Mouse (Mus musculus): ENCODE measurements around the gene Bbox1. TPM values are rescaled to one million over a fixed set of nuclear protein-coding genes. Genes with fewer than 3 reads are reported as not detected.

Bbox1 gene
- total and polyA plus RNA-seq, 3 experiments = not detected

DNA sequence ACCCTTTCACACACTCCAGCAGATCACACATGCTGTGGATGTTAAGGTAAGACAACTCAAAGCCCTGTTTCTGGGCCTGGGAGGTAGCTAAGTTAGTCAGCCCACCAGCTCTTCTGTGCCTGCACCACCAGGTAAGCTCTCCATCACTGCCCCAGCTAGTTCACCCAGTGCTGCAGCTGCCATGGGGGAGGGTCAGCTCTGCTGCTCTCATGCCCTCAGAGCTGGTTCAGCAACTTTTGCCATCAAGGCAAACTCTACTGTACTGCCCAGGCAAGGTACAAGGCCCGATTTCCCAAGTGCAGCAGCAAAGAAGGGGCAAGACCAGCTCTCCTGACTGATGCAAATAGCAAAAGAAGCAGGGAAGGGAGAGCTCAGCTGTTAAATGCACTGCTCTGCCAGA is 93.9 kb downstream of the Bbox1 start:
- Histone ChIP-seq H3K36me3 (replicated peaks in 1 of 2; ENCODE audit: control insufficient read depth in 1 of 2, insufficient read depth in 1 of 2, low read length in 1 of 2) (no peaks in the 10 kb centered on the region), H3K9ac (ENCODE audit: insufficient read depth, low read depth) (no peak overlapping the region), H3K9me3 (replicated peaks; ENCODE audit: low read length) (peaks cover 2% of the 10 kb centered on the region), H3K27ac (ENCODE audit: insufficient read depth, low read depth) (no peak overlapping the region), H3K27me3 (replicated peaks) (no peaks in the 10 kb centered on the region), H3K79me2 (replicated peaks; ENCODE audit: control insufficient read depth, extremely low read depth, insufficient read depth, poor library complexity, severe bottlenecking) (no peaks in the 10 kb centered on the region), H3K4me3 (replicated peaks in 1 of 3; ENCODE audit: low read depth in 2 of 3, low read length in 2 of 3, poor library complexity in 1 of 3) (no peak overlapping the region), H3K4me2 (ENCODE audit: insufficient read depth, low read depth, poor library complexity, severe bottlenecking) (no peak overlapping the region), H3K4me1 (ENCODE audit: control insufficient read depth in 1 of 2, insufficient read depth in 2 of 2) (no peaks in the 10 kb centered on the region)
- no peak for DNase-seq (ENCODE audit: extremely low read depth)
- no peak for TF ChIP-seq MAFK (IDR thresholded peaks at IDR 0.05; ENCODE audit: insufficient replicate concordance, low read length)
- TF ChIP-seq POLR2A (IDR thresholded peaks at IDR 0.05; ENCODE audit: low read depth, low read length) = no peak
- TF ChIP-seq UBTF (IDR thresholded peaks at IDR 0.05; ENCODE audit: low read depth, low read length) = no peak
- TF ChIP-seq USF2 (conservative IDR thresholded peaks at IDR 0.05; ENCODE audit: low read depth, low read length) = no peak
- no peak for TF ChIP-seq POLR2AphosphoS2 (IDR thresholded peaks at IDR 0.05; ENCODE audit: low read depth, low read length)
- TF ChIP-seq KAT2A (IDR thresholded peaks at IDR 0.05; ENCODE audit: insufficient replicate concordance, low read length) = no peak
- TF ChIP-seq CHD2 (IDR thresholded peaks at IDR 0.05; ENCODE audit: low read length) = no peak
- no peak for TF ChIP-seq RCOR1 (conservative IDR thresholded peaks at IDR 0.05; ENCODE audit: low read depth, low read length)
- TF ChIP-seq RAD21 (IDR thresholded peaks at IDR 0.05; ENCODE audit: low read depth, low read length) = no peak
- no peak for TF ChIP-seq JUND (conservative IDR thresholded peaks at IDR 0.05; ENCODE audit: low read depth, low read length)
- TF ChIP-seq ZC3H11A (IDR thresholded peaks at IDR 0.05; ENCODE audit: low read depth, low read length) = no peak
- no peak for TF ChIP-seq PAX5 (IDR thresholded peaks at IDR 0.05; ENCODE audit: low read length)
- no peak for TF ChIP-seq TBP (conservative IDR thresholded peaks at IDR 0.05; ENCODE audit: low read depth, low read length)
- TF ChIP-seq NRF1 (IDR thresholded peaks at IDR 0.05; ENCODE audit: low read depth, low read length) = no peak
- no peak for TF ChIP-seq E2F4 (IDR thresholded peaks at IDR 0.05; ENCODE audit: insufficient replicate concordance, low read depth, low read length)
- dilution Hi-C loops (cut with MboI; ENCODE audit: extremely low pct_ligation_motif_present, extremely low pct_unique_long_range_greater_than_20kb, low sequenced_read_pairs) (no loop called here), in situ Hi-C loops (cut with MboI; ENCODE audit: low pct_ligation_motif_present, low pct_unique_long_range_greater_than_20kb, low sequenced_read_pairs) (loop anchor here (10.0 to 25.0 kb wide), 2 partner anchors 158 to 344 kb away; no protein-coding TSS in a partner anchor)

DNA sequence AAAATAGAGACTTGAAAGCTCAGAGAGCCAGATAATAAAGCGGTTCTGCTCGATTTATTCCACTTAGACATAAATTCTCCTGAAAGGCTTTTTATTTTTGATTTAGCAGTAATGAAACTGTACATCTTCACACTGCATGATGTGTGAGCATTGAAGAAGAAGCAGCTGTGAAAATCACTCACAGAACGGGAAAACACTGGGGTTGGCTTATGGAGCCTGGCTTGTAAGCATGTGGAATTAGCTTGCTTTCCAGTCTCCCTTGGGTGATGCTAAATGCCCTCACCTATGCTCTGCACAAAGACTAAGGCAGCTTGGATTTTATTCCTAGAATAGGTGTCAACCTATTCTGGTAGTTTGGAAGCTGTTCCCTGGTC is 98.7 kb downstream of the Bbox1 start:
- H3K79me2 ChIP-seq (replicated peaks; ENCODE audit: control insufficient read depth, extremely low read depth, insufficient read depth, poor library complexity, severe bottlenecking) = no peaks in the 10 kb centered on the region
- DNase-seq (ENCODE audit: extremely low read depth) = no peak
- no peaks in the 10 kb centered on the region for H3K4me1 ChIP-seq (ENCODE audit: control insufficient read depth in 1 of 2, insufficient read depth in 2 of 2)
- no peak overlapping the region for H3K27ac ChIP-seq (ENCODE audit: insufficient read depth, low read depth)
- no peaks in the 10 kb centered on the region for H3K27me3 ChIP-seq (replicated peaks)
- no peak overlapping the region for H3K9ac ChIP-seq (ENCODE audit: insufficient read depth, low read depth)
- H3K9me3 ChIP-seq (replicated peaks; ENCODE audit: low read length) = no peaks in the 10 kb centered on the region
- in situ Hi-C loops (cut with MboI; ENCODE audit: low pct_ligation_motif_present, low pct_unique_long_range_greater_than_20kb, low sequenced_read_pairs) (loop anchor here (25.0 kb wide), 1 partner anchor 153 kb away; no protein-coding TSS in a partner anchor), dilution Hi-C loops (cut with MboI; ENCODE audit: extremely low pct_ligation_motif_present, extremely low pct_unique_long_range_greater_than_20kb, low sequenced_read_pairs) (no loop called here)
- no peaks in the 10 kb centered on the region for H3K36me3 ChIP-seq (replicated peaks in 1 of 2; ENCODE audit: control insufficient read depth in 1 of 2, insufficient read depth in 1 of 2, low read length in 1 of 2)
- no peak overlapping the region for H3K4me3 ChIP-seq (replicated peaks in 1 of 3; ENCODE audit: low read depth in 2 of 3, low read length in 2 of 3, poor library complexity in 1 of 3)
- H3K4me2 ChIP-seq (ENCODE audit: insufficient read depth, low read depth, poor library complexity, severe bottlenecking) = no peak overlapping the region; the same call in 1 of the 2 replicates
- TF ChIP-seq POLR2AphosphoS2 (IDR thresholded peaks at IDR 0.05; ENCODE audit: low read depth, low read length) = no peak
